Mouse (Mus musculus) small intestine, adult 2 months (tissue): ENCODE measurements around the gene Gypa.

ENCODE experiments used
- CTCF ChIP-seq: fragments of 200-500 bp; IDR thresholded peaks from 2 replicates; pipeline ENCODE4 v1.5.1; 2012; ENCODE audit warnings: low read depth, mild to moderate bottlenecking, control low read depth, inconsistent platforms, low read length, moderate library complexity, mixed read lengths; ENCODE audit not compliant: insufficient replicate concordance, insufficient read length; ENCODE audit errors: extremely low read depth
- POLR2A ChIP-seq: fragments of 200-500 bp; IDR thresholded peaks from 2 replicates; pipeline ENCODE4 v1.6.1; 2012; ENCODE audit warnings: low read depth, mild to moderate bottlenecking, control low read depth, inconsistent platforms, low read length, moderate library complexity

GRCm38 (mm10) chr8:80447217-80447616, 46.4 kb upstream of the Gypa start:
- TF ChIP-seq POLR2A: no peak
- no peak for TF ChIP-seq CTCF
